Mouse (Mus musculus): ENCODE data around the gene Rag1. TPM values are rescaled to one million over a fixed set of nuclear protein-coding genes. Genes with fewer than 3 reads are reported as not detected.

Rag1 gene
- total and polyA plus RNA-seq, 3 experiments = not detected

DNA sequence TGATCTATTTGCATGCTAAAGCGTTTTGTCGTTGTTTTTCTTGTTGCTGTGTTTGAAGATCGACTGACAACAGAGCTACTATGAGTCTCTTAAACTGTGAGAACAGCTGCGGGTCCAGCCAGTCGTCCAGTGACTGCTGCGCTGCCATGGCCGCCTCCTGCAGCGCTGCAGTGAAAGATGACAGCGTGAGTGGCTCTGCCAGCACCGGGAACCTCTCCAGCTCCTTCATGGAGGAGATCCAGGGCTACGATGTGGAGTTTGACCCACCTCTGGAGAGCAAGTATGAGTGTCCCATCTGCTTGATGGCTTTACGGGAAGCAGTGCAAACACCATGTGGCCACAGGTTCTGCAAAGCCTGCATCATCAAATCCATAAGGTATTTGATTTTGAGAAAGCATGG is 35.1 kb upstream of the Rag1 start:
- no peak for DNase-seq (ENCODE audit: extremely low read depth)
- in situ Hi-C loops (cut with MboI; ENCODE audit: low pct_ligation_motif_present, low pct_unique_long_range_greater_than_20kb, low sequenced_read_pairs) (no loop called here), dilution Hi-C loops (cut with MboI; ENCODE audit: extremely low pct_ligation_motif_present, extremely low pct_unique_long_range_greater_than_20kb, low sequenced_read_pairs) (no loop called here)
- no peak for TF ChIP-seq NELFE (IDR thresholded peaks at IDR 0.05; ENCODE audit: low read depth, low read length)
- TF ChIP-seq RCOR1 (conservative IDR thresholded peaks at IDR 0.05; ENCODE audit: low read depth, low read length) = no peak
- no peak for TF ChIP-seq CHD1 (IDR thresholded peaks at IDR 0.05; ENCODE audit: low read depth, low read length)
- no peak for TF ChIP-seq TCF12 (IDR thresholded peaks at IDR 0.05; ENCODE audit: low read depth, low read length)
- TF ChIP-seq PAX5 (IDR thresholded peaks at IDR 0.05; ENCODE audit: low read length) = no peak
- no peak for TF ChIP-seq MAZ (IDR thresholded peaks at IDR 0.05; ENCODE audit: low read depth, low read length)
- TF ChIP-seq UBTF (IDR thresholded peaks at IDR 0.05; ENCODE audit: low read depth, low read length) = no peak
- TF ChIP-seq POLR2AphosphoS2 (IDR thresholded peaks at IDR 0.05; ENCODE audit: low read depth, low read length) = no peak
- no peak for TF ChIP-seq ZNF384 (IDR thresholded peaks at IDR 0.05; ENCODE audit: low read depth, low read length)
- no peak for TF ChIP-seq ETS1 (conservative IDR thresholded peaks at IDR 0.05; ENCODE audit: low read depth, low read length)
- no peak for TF ChIP-seq MAFK (IDR thresholded peaks at IDR 0.05; ENCODE audit: insufficient replicate concordance, low read length)
- no peak for TF ChIP-seq MXI1 (IDR thresholded peaks at IDR 0.05; ENCODE audit: low read depth, low read length)
- TF ChIP-seq CHD2 (IDR thresholded peaks at IDR 0.05; ENCODE audit: low read length) = no peak
- TF ChIP-seq USF2 (conservative IDR thresholded peaks at IDR 0.05; ENCODE audit: low read depth, low read length) = no peak
- no peak for TF ChIP-seq USF1 (IDR thresholded peaks at IDR 0.05; ENCODE audit: low read depth, low read length)
- TF ChIP-seq TBP (conservative IDR thresholded peaks at IDR 0.05; ENCODE audit: low read depth, low read length) = no peak
- no peaks in the 10 kb centered on the region for H3K27me3 ChIP-seq (replicated peaks)
- peaks cover 22% of the 10 kb centered on the region for H3K79me2 ChIP-seq (replicated peaks; ENCODE audit: control insufficient read depth, extremely low read depth, insufficient read depth, poor library complexity, severe bottlenecking)
- no peak overlapping the region for H3K27ac ChIP-seq (ENCODE audit: insufficient read depth, low read depth)
- H3K9ac ChIP-seq (ENCODE audit: insufficient read depth, low read depth) = no peak overlapping the region
- H3K4me1 ChIP-seq (ENCODE audit: control insufficient read depth in 1 of 2, insufficient read depth in 2 of 2) = peaks cover 0 to 14% of the 10 kb centered on the region in 2 experiments; a peak in 2 of 4 replicates
- H3K9me3 ChIP-seq (replicated peaks; ENCODE audit: low read length) = no peaks in the 10 kb centered on the region
- no peak overlapping the region for H3K4me2 ChIP-seq (ENCODE audit: insufficient read depth, low read depth, poor library complexity, severe bottlenecking)
- no peak overlapping the region for H3K4me3 ChIP-seq (replicated peaks in 1 of 3; ENCODE audit: low read depth in 2 of 3, low read length in 2 of 3, poor library complexity in 1 of 3)
- peaks cover 38 to 73% of the 10 kb centered on the region in 2 experiments for H3K36me3 ChIP-seq (replicated peaks in 1 of 2; ENCODE audit: control insufficient read depth in 1 of 2, insufficient read depth in 1 of 2, low read length in 1 of 2)

DNA sequence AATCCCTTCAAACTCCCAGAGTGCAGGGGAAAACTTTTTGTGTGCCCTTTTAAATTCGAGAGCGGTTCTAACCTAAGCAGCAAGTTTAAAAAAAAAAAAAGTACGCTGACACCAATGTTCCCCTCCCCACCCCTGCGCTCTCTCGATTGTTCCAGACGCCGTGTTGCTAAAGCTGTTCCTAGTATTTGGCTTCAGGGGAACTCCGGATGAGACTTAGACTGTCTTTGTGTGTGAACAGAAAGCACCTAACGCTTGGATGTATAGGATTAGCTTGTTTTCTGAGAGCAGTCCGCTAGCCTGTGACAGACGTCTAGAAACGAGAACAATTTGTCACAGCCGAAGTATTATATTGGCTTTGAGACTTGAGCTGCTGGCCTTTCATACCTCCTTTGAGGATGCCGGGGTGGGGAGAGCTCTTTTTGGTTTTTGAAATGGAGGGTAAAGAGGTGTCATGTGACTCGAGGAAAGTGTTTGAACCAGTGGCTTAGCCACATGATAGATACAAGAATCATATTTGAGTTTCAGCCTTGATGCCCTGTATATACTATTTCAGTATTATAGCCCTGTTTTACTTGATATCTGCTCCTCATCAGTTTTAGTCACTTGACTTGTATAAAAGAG is 30.0 kb upstream of the Rag1 start:
- Histone ChIP-seq H3K4me3 (replicated peaks in 1 of 3; ENCODE audit: low read depth in 2 of 3, low read length in 2 of 3, poor library complexity in 1 of 3) (peak overlapping the region; percentile 66 to 99 (median 87)), H3K79me2 (replicated peaks; ENCODE audit: control insufficient read depth, extremely low read depth, insufficient read depth, poor library complexity, severe bottlenecking) (peaks cover 29% of the 10 kb centered on the region), H3K4me2 (ENCODE audit: insufficient read depth, low read depth, poor library complexity, severe bottlenecking) (peak overlapping the region; percentile 72), H3K4me1 (ENCODE audit: control insufficient read depth in 1 of 2, insufficient read depth in 2 of 2) (peaks cover 0 to 14% of the 10 kb centered on the region in 2 experiments; a peak in 2 of 4 replicates), H3K27me3 (replicated peaks) (peaks cover 23% of the 10 kb centered on the region), H3K27ac (ENCODE audit: insufficient read depth, low read depth) (no peak overlapping the region), H3K36me3 (replicated peaks in 1 of 2; ENCODE audit: control insufficient read depth in 1 of 2, insufficient read depth in 1 of 2, low read length in 1 of 2) (peaks cover 7 to 28% of the 10 kb centered on the region in 2 experiments), H3K9ac (ENCODE audit: insufficient read depth, low read depth) (peak overlapping the region; percentile 77), H3K9me3 (replicated peaks; ENCODE audit: low read length) (no peaks in the 10 kb centered on the region)
- DNase-seq (ENCODE audit: extremely low read depth) = peak; percentile 21
- in situ Hi-C loops (cut with MboI; ENCODE audit: low pct_ligation_motif_present, low pct_unique_long_range_greater_than_20kb, low sequenced_read_pairs) (no loop called here), dilution Hi-C loops (cut with MboI; ENCODE audit: extremely low pct_ligation_motif_present, extremely low pct_unique_long_range_greater_than_20kb, low sequenced_read_pairs) (no loop called here)
- TF ChIP-seq TBP (conservative IDR thresholded peaks at IDR 0.05; ENCODE audit: low read depth, low read length) = no peak
- TF ChIP-seq NRF1 (IDR thresholded peaks at IDR 0.05; ENCODE audit: low read depth, low read length) = no peak
- no peak for TF ChIP-seq MYC (IDR thresholded peaks at IDR 0.05; ENCODE audit: low read depth, low read length)
- peak; percentile 72 for TF ChIP-seq ZNF384 (IDR thresholded peaks at IDR 0.05; ENCODE audit: low read depth, low read length)
- peak; percentile 31 for TF ChIP-seq USF1 (IDR thresholded peaks at IDR 0.05; ENCODE audit: low read depth, low read length)
- TF ChIP-seq RCOR1 (conservative IDR thresholded peaks at IDR 0.05; ENCODE audit: low read depth, low read length) = no peak
- TF ChIP-seq IRF4 (IDR thresholded peaks at IDR 0.05; ENCODE audit: low read depth, low read length) = no peak
